Mouse (Mus musculus) urinary bladder, postnatal 14 days (tissue): Measurements from ENCODE around the gene Dek.

Source experiments
- DNase-seq: peaks from one replicate; pipeline ENCODE4 v3.0.0; 2021; ENCODE audit warnings: low spot score

The Dek gene

DNA sequence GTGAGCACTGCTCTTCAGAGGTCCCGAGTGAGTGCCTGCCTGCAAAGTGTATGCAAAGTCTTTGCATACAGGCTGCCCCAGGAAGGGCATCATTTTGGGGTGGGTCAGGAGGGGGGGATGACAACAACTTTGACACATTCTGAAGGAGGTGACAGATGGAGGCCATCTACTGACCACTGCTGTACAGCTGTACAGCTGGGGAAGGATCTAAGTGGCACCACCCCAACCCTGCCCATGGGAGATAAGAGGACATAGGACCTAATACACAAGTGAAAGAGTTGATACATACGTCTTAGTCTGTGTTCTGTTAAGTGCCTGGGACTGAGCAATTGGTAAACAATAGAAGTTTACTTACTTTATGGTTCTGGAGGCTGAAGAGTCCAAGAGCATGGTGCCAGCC, 3.2 kb upstream of the Dek start:
- DNase-seq = no peak

DNA sequence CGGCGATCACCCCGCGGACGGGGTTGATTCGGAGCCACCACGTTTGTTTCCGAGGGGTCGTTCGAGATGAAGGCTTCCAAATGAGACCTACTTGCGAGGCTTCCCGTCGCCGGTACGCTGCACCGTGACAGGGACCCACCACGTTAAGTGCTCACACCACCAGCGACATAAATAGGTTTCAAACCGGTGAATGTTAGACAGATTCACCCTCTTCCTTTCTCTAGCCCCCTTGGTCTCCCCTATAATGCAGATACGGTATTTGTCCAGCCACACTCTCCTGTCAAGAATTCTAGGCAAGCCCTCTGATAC, 533 bp upstream of the Dek start:
- no peak for DNase-seq

DNA sequence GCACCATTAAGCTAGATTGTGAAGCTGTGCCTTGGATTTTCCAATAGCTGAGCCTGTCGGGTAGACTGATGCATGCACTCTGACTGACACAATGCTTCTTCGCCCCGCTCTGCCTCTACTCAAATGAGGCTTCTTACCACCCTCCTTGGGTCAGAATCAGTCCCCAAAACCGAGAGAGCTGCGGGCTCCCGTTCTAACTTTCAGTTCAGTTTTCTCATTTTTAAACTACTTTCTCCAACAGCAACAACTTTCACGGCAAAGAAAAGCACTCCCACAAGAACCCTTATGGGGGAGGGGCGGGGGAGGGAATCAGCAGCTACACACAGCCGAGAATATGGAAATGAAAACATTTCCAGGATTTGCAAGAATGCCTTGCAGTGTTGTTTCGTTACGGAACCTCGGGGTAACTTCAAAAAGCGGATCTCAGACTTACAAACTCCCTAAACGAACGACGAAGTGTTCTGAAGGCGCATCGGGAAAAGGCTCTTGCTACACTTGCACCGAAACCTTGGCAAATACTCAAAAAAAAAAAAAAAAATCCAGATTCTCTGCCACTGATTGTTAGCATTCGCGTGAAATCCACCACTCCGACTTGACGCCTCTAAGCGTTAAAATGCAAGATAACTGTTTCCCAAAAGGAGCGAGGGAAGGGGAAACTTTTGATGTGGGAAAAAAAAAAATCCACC, 1.0 kb downstream of the Dek start:
- peak; percentile 11 for DNase-seq

DNA sequence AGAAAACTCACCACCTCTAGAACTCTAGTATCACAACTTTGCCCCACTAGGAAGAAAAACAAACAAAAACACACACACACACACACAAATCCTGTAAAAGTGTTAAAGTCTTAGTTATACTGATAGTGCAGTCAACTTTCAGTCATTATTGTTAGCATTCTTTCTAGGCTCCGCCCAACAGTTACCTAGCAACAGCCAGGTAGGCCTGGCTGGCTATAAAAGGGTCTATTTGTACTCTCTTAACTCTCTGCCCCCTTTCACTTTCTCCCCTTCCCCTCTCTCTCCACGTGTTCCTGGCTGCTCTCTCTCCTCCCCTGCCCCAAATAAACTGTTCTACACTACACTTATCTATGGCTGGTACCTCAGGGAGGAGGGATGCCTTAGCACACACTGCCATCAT, 1.9 kb downstream of the Dek start:
- DNase-seq = no peak

DNA sequence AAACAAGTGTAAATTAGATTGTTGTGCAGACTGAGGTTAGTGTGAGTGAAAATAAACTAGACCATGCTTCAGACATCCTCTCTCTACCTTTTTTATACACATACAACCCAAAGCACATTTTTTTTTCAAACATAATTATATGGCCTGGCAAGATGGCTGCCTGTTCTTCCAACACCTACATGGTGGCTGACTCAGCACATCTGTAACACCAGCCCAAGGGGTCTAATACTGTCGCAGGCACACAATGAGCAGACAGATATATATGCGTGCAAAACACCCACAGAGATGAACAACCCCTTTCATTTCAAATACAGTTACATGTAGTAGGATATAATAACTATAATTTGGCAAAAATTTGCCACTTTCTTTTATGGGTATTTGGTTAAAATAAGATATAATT, 5.4 kb downstream of the Dek start:
- DNase-seq = no peak

DNA sequence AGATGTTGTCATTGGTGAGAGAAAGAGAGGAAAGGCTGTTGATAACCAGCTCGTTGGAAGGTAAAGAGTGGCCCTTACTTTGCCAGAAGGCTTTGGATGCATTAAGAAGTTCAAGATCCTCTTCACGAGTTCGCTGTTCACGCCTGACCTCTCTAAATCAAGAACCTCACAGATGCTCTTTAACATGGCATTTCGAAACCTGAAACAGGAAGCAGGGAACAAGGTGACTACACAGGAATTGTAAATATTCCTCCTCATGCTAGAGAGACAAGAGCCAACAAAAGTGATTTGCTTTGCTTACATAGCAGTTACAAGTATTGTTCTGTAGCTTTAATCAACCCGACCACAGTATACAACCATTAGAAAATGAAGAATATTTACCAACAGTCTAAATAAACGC, 6.7 kb downstream of the Dek start:
- DNase-seq = no peak

DNA sequence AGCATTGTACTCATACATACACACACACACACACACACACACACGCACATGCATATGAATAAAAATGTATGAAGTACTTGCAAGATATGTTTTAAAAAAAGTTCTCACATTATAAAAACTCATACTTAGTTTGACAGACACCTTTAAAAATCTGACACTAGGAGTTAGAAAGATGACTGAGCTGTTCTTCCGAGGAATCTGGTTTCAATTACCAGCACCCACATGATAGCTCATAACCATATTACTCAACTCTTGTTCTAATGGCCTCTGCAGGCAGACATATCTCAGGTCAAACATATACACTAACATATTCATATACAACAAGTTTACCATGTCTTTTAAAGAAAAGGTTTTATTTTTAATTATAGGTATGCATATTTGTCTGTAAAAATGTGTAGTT, 9.4 kb downstream of the Dek start:
- no peak for DNase-seq

DNA sequence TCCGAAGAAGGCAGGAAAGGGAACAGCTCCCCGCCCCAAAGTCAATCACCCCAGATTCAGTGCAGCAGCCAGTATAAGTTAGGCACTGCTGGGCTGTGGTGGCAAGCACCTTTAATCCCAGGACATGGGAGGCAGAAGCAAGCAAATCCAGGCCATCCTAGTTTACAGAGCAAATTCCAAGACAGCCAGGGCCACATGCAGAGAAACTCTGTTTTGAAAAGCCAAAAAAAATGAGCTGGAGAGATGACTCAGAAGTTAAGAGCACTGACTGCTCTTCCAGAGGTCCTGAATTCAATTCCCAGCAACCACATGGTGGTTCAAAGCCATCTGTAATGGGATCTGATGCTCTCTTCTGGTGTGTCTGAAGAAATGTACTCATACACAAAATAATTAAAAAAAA, 12.2 kb downstream of the Dek start:
- DNase-seq = no peak

DNA sequence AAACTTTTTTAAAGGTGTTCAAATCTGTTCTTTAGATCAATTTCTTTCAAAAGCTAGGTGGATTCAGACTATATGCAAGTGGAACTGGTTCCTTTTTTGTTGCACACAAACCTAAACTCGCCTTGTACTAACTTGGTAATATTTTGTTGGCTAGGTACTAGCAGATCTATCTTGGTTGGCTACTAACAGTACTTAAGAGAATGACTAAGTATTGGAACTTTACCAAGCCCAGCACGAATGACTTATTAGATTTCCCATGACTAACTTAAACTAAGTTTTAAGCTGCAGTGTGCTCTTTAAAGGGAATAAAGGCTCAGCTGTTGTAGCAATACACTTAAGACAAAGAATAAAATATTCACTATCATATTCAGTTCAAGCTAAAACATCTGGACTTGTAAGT, 16.7 kb downstream of the Dek start:
- no peak for DNase-seq

DNA sequence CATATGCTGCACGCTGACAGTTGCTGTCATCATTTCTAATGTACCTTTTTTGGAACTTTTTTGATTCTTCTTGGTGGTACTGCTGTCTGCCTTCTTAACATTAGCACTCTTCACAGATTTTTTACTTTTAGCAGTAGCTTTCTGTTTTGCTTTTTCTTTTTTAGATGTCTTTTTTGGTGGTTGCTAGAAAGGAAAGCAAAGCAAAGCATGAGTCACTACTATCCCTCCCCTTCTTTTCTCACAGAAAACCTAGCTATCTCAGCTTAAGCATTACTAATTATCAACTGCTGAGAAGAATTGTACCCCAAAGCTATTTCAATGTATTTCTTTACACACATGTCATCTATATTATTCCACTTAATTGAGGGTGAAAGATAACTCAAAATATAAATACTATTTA, 17.6 kb downstream of the Dek start:
- no peak for DNase-seq

DNA sequence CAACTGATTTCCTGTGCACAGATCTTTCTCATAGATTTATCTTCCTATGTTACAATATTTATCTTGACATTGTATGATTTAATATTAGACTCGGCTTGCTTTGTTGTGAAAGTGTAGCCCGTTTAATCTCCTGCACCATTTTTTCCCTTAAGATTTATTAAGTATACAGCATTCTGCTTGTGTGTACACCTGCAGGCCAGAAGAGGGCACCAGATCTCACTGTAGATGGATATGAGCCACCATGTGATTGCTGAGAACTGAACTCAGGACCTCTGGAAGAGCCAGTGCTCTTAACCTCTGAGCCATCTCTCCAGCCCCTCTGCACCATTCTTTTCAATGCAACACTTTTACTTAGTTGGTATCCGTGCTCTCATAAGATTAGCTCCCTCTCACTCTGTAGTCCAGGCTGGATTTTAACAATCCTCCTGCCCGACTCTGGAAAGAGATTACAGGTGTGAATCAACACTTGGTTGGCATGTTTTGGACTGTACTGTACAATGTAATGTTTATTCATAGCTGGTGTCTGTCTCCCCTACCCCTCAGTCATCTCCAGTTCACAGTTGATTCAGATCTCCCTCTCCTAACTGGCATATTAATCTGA, 25.0 kb downstream of the Dek start:
- no peak for DNase-seq

DNA sequence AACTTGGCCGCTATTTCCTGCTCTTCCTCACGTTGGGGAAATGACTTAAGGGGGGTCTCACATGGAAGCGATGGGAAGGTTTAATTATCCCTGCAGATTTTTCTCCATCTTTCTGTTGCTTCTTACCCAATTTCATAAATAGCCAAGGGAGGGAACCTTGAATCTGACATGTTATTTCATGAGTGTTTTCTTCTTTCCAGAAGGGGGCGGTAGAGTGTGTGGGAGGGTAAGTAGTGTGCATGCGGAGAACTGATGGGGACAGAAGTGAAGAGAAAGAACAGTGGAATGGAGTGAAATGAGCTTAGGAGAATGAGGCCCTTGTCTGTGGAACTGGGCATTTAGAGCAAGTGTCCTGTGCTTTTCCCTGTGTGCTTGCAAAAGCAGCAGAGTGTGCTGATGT, 27.2 kb downstream of the Dek start:
- DNase-seq = no peak

DNA sequence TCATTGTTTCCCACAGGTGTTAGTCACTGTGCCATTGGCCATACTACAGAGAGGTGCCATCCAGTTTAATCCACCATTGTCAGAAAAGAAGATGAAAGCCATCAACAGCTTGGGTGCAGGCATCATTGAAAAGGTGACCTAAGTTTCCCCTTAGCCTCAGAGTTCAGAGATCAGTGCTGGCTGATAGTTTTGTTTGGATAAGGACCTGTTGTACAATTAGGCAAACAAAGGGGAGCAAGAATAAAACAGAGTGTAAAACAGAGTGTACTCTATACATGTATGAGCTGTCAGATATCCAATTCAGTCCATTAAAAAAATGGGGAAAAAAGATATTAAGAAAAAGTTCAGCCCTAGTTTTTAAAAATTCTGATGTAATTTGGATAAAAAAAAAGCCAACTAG, 28.6 kb downstream of the Dek start:
- no peak for DNase-seq

DNA sequence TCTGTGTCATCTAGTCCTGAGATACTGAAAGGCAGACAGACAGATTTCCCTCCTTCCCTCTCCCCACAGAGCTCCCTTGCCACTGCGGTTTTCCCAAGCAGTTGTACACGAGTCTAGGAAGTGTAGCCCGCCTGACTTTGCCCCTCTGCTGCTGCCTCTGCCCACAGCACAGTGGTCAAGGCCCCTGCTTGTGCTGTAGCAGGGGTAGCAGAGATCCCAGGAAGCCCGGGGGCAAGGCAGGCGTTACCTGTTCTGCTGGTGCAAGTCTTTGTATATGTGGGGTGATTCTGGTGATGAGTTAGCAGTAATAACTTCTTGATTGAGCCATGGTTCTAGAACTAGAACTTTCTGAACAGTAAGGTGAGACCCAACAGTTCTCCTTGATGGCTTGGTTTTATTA, 29.8 kb downstream of the Dek start:
- no peak for DNase-seq

DNA sequence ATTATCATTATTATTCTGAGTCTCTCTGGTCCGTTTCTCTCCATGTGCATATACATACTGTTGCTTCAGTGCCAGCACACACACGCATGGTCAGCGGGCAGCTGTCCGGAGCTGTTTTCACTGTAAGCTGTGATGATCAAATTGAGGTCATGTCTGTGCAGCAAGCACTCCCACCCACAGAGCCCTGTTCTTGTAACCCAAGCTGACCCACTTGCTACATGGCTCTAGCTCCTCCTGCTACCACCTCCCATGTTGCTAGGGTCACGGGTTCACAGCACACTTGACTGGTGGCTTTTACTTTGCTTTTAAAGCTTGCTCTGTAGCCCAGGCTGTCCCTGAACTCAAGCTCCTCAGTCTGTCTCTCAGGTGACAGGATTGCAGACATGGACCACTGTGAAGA, 33.5 kb downstream of the Dek start:
- DNase-seq = no peak

DNA sequence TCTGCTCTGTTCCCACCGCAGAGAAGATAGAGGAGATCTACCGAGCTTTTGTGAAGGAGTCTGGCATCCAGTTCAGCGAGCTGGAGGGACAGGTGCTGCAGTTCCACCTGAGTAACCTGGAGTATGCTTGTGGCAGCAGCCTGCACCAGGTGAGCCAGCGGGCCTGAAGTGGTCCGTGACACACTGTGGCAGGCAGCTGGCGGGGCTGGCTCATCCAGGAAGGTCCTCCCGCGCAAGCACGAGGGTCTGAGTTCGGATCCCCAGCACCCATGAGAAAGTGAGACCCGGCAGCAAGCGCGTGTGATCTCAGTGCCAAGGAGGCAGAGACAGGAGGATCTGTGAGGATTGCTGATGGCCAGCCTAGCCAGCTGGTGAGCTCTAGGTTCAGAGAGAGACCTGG, 34.1 kb downstream of the Dek start:
- DNase-seq = no peak

DNA sequence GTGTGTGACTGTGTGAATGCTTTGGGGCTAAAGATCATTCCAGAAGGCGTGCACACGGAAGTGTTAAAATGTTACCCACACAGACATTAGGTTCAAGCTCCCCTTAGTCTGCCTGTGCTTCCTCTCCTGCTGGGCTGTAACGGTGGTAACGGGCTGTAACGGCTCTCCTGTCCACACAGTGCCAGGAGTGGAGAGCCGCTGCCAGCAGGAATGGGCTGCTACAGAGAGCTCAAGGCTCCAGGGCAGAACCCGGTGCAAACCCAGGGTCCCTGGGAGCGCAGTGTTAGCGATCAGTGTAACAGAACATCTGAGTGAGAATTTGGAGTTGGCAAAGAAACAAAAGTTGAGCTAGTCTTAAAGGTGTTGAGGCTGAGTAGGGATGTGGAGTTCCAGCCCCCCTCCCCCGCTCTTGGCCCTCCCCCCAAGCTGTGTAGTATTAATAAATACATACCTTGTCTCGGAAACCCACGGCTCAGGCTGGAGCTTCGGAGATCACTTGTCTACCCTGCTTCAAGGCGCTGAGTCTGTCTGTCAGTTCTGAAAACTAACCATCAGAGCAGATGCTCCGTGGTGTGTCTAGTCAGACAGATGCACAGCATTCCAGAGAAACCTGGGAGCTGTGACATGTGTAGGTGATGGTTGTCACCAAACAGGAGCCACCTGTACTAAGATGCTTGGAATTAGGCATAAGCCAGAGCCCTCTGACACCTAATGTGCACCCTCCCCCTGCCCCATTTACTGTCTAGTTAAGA, 35.5 kb downstream of the Dek start:
- DNase-seq = no peak

DNA sequence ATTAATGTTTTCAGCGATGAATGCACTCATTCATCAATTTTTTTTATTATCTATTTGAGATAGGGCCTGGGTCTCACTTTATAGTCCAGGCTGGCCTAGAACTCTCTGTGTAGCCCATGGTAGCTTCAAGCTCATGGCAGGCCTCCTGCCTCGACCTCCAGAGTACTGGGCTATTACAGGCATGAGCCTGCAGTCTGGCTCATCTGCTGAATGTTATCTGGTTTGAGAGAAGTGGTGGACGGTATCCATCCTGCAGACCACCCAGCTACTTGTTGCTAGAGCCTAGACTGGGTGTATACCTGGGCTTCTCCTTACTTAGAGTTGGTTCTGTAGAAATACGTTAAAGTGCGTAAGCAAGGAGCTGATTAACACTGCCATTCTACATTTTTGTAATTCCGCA, 39.0 kb downstream of the Dek start:
- no peak for DNase-seq

DNA sequence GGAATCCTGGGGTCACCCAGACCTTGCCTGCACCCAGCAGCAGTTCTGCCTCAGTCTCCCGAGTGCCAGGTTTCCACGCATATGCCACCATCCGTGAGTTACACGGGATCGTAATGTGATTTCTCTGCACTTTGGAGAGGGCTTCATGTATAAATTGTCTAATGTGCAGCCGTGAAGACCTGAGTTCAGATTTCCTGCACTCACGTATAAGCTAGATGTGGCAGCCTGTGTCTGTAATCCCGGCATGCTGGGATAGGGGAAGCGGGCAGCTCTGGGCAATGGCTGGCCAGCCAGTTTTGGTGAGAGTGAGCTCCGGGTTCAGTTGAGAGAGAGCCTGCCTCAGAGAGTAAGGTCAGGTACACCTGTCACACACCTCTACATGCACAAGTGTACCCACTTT, 39.5 kb downstream of the Dek start:
- DNase-seq = no peak

DNA sequence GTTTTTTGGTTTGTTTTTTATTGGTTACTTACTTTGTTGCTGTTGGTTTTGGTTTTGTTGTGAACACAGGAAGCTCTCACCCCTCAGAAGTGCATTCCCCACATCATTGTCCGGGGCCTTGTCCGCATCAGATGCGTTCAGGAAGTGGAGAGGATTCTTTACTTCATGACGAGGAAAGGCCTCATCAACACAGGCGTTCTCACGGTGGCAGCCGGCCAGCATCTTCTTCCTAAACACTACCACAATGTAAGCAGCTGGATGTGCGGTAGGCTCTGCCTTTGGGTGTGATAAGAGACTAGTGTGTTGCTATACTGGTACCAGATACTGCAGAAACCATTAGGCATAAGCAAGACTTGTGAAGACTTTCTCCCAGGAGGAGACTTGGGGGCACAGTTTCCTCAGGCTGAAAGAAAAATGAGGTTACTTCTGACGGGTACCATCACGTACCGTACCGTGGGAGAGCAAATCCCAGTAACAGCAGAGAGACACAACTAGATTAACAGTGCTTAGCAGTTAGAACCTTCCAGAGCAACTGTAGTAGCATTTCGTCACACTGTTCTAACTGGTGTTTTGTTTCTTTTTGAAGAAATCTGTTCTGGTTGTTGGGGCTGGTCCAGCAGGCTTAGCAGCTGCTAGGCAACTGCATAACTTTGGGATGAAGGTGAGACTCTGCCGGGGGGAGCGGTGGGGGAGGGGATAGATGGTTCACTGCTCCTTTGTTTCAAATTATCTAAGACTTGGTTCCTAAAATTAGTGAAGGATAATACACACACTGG, 41.8 kb downstream of the Dek start:
- DNase-seq = no peak

DNA sequence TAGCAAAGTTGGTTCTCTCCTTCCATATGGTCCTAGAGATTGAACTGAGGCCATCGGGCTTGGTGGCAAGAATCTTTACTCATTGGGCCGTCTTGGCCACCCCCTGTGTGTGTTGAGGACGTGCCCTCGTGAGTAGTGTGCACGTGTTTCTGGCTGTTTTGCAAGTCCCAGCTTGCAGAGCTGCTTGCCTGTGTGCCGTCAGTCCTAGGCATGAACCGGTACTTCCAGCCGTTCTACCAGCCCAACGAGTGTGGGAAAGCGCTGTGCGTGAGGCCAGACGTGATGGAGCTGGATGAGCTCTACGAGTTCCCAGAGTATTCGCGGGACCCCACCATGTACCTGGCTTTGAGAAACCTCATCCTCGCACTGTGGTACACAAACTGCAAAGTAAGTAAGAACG, 43.2 kb downstream of the Dek start:
- DNase-seq = peak; percentile 66

DNA sequence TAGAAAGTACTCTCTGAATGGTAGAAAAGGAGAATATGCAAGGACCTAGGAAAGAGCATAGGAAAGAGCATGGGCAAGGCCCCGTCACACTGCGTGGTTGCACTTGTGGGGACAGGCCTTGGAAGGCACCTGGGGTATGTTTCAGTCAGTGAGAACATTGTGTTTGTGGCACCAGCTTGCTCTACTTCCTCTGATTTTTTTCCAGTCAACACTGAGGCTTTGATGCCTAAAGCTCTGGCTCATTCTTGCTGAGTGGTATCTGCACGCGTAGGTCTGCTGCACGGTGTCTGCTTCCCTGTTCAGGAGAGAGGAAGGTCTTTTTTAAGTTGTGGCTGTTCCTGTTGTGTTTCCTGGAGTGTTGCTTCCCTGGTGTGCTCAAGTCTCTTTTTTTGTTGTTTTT, 49.2 kb downstream of the Dek start:
- no peak for DNase-seq

DNA sequence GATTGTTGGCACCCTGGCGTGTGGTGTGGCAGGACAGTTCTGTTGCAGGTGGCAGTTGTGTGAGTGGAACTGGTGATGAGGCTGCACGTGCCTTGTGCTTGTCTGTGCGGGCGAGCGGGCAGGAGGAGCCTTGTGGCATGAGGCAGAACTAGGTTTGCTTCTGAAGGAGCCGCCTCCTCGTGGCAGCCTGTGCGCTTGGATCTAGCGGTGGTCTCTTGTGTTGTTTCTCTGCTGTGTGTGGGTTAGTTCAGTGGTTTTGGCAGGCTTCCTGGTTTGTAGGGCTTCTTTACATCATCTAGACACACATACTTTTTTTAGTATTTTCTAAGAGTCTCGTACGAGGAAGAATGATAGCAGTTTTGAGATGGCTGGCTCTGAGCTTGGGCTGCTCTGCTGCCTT, 49.9 kb downstream of the Dek start:
- DNase-seq = no peak
